Mouse (Mus musculus) left cerebral cortex, adult 11 months (tissue): ENCODE results near the gene Zxdc.

ENCODE experiments used
- DNase-seq: peaks from one replicate; pipeline ENCODE4 v3.0.0; 2022; ENCODE audit warnings: low spot score

Gene Zxdc

DNA sequence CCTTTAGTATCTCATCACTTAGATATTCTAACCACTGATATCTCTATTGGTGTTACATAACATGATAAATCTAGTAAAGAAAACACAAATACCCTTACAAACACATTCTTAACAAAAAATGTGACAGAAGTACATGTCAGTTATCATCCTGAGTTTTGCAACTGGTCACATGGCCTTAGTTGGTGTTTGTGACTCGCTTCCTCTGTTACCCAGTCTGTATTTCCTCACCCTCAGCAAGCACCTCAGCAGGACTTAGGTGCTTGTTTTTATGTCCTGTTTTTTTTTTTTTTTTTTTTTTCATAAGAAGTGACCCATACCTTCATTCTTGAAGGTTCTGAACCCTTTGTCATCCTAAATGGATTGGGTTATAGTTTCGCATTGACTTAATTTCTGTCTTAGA lies 8.4 kb downstream of the Zxdc start:
- DNase-seq, result no peak

DNA sequence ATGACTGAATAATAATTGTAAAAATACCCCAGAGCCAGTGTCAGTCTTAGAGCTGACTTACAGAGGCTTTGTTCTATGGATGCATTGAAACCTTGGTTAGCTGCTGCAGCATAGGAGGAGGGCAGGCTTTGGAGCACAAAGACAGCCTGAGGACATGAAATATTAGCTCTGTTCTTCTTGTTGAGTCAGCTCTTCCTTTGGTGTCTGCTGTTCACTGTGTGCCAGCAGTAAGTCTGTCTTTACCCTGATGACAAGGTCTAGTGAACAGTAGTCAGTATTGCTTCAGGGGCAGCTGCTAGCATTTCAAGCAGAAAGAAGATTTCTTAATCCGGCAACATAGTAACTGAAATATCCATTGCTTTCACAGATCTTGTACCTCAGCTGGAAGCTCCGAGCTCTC lies 12.2 kb downstream of the Zxdc start:
- DNase-seq, result no peak

DNA sequence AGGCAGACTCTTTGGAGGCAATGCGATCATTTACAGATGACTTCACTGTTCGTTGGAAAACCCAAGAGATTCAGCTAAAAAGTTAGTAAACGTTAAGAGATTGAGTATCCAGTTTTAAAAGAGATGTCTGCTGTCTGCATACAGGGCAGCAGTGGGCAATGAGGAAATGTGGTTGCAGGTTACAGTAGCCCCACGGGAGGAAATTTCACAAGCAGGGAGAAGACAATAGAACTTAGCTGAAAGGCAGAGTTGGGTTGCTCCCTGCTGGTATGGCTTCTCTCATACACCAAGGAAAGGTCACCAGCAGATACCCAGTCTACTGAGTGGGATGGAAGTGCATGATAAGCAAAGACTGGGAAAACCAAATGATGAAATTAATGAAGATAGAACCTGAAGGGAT lies 21.3 kb downstream of the Zxdc start:
- DNase-seq, result no peak

DNA sequence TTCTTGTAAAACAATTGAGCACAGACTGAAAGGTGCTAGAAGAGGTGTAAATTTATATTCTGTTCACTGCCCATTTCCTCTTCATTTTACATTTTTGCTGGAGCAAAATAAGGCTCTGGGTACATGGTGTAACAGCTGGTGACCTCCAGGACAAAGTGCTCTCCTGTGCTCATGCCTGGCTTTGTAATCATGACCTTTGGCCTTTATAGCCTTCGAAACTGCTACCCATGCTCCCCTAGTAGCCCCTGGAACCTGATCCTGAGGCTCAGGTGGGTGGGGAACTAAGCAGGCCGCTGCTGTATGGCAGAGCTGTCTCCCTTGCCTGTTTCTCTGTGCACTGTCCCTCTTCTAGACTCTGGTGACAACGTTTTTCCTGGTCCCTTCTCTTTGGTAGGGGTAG lies 24.7 kb downstream of the Zxdc start:
- no peak for DNase-seq

DNA sequence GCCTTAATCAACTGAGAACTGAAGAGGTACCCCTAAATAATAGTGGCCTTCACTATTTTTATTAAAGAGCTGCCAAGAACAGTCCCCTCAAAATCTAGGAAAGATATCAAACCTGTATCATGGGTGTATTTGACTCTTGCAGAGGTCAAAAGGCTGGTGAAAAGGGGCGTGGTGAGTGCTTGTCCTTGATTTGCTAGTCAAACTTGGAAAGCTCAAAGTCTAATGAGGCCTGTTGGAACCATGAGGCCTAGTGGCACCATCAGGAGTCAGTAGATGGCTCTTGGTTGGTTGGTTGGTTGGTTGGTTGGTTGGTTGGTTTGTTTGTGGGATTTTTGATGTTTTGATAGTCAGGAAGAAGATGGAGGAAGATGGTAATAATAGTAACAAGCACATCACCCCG lies 26.5 kb downstream of the Zxdc start:
- DNase-seq, result no peak

DNA sequence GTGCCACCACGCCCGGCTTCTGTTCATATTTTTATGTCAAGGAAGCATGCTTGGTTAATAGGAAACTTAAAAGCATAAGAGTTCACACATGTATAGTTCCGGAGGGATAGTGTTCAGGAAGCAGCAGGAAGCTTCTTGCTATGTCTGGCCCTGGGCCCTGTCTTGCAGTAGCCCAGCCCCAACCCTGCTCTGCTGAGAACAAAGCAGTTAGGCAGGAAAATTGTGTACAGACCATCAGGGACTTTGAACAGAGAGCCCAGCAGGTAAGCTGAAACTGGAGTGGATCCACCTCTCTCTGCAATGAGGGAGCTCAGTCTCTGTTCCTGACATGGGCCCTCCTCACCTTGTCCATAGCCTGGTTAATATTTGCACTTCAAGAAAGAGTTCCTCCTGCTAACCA lies 28.0 kb downstream of the Zxdc start:
- DNase-seq, result no peak

DNA sequence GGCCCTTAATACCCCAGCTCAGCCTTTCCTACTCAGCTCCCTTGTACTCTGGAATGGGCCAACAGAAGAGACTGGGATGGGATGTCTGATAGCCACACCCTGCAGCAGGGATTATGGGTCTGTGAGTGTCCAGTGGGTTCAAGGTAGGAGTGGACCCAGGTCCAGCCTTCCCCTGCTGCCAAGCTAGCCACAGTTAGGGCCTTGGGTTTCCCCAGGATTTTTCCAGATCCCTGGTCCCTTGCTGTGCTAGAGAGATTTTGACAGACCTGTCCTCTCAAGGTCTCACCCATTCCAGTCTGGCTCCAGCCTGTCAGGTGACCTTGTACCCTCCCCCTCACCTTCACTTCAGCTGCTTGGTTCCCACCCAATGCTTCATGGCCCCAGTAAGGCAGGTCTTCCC lies 39.3 kb downstream of the Zxdc start:
- no peak for DNase-seq

DNA sequence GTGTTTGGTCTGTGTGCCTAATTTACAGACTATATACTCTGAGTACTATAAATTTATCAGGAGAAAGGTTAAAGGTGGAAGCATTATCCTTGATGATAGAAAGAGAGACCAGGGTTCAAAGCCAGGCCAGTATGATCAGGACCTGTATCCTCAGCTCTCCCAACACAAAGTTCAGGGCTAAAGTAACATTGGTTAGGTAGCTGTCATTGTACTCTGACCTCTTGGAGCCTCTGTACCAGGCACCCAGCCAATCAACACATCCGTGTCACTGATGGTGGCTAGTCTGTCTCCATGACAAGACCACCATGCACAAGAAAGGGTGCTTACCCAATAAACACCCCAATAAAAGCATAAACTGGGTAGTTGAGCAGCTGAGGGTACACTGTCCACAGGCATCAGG lies 41.7 kb downstream of the Zxdc start:
- DNase-seq, result no peak

DNA sequence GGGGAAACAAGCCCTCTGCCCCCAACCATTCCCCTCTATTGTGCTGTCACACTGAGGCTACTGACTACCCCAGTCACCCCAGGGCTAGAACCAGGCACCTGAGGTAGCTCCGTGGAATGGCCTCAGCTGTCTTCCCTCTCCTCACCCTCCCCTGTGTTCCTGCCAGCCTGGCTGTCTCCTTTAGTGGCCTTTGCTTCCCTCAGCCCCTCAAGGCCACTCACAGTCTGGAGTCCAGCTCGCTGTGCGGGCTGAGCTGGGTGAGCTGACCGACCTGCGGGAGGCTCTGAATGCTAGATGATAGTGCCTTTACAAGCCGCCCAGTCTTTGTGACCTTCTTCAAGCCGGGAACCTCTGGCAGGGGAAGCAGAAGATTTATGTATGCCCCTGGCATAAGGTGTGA lies 42.6 kb downstream of the Zxdc start:
- DNase-seq, result no peak

DNA sequence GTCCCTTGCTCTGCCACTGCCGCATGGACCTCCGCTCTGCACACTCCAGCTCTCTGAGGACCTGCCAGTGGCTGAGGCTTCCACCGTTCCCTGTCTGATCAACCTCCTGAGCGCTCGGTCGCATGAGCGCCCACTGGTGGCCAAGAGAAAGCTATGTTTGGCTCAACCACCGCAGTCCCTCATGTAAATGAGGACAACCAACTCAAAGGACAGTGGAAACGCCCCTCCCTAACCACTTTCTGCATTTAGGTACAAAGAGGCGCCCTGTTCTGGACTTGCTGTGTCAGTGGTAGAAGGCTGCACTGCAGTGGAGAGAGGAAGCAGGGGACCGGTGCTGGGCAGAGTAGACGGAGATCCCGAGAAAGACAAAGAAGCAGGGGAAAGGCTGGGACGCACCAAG lies 53.3 kb downstream of the Zxdc start:
- DNase-seq, result peak; percentile 67

DNA sequence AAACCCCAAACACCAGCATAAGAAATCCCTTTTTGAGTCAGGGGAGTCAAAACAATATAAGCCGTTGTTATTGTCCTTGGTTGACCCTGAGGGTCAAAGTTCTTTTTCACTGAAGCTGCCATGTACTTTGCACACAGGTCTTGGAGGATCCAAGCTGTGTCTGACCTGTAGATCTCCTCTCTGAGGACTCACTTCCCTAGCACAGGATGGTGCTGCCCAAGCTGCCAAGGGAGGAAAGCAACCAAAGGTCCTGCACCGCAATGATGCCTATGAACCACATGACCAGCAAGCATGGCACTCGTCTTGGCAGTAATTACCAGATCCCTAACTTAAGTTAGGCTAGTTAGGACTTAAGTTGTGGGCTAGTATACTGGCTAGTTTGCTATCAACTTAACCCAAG lies 56.1 kb downstream of the Zxdc start:
- DNase-seq, result no peak

DNA sequence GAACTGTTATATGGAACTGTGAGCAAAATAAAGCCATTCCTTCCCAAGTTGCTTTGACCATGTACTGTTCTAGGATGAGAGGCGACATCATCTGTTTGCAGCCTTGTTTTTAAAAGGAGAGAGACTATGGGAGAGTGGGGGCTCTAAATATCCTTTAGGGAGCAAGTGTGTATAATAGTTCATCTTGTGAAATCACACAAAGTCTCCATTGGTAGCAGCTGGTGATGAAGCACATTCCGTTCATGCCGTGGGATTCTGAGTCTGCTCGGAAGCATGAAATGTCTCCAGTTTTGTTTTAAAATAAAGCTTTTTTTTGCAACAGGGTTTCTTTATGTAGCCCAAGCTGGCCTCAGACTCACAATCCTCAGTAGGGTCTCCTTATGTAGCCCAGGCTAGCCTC lies 56.7 kb downstream of the Zxdc start:
- DNase-seq, result no peak

DNA sequence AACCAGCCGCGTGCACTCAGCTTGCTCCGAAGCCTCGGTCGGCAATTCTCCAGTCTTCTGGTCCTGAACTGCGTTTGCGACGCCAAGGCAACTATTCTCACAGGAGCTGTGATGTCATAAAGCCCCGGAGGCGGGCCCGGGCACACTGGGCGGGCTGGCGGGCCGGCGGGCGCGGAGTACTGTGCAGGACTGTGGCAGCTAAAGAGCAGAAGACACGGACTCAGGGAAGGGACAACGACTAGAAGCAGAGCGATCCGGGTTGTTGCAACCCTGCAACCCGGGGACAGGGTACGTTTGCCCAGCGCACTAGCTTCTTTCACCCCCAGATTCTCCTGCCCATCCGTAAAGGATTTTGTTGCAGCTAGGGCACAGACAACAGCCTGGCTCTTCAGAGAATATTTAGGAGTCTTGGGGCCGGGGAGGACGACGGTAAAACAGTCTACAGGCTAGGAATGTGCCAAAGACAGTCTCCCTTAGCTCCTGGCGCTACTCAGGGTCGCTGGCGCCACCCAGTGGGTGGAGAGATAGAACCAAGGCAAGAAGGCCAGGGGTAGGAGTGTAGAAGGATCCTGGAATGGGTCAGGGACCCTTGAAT lies 59.2 kb downstream of the Zxdc start, which contains the start of gene Cfap100:
Cfap100 (minus strand) TSS at position 418 of the 595 bp plus-strand sequence.
- DNase-seq, result peak; percentile 51

DNA sequence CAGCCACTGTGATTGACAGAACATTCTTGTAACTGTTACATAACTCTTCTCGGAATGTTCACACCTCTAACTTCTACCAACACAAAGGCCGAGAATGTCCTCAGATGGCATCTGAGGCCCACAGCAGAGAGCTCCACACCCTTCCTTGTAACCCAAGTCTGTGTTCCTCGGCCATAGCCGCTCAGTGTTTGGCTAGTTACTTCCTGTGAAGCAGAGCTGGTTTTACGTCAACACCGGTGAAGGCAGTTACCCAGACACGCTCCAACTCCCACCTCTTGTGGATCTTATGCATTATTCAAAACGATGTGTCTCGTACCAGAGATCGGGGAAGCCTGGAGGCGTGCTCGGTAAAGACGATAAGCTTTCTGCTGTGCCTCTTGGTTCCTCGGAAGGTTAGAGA lies 60.6 kb downstream of the Zxdc start:
- DNase-seq, result peak; percentile 45

DNA sequence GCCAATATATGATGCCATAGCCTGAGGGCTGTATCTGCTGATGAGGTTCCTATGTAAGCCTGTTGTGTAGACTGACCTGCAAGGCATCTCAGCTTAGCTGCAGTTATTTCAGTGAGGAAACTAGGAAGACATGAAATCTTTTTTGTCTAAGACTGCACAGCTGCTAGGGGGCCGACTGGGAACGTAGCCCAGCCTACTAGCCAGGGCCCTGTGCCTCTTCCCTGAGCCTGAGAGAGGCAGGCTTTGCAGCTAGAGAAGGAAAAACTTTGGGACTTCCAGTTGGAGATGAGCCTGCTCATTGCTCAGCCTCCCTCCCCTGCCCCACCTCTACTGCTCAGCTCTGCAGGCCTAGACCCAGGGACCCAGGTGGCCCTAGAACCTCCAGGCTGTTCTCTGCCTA lies 62.2 kb downstream of the Zxdc start:
- peak; percentile 34 for DNase-seq

DNA sequence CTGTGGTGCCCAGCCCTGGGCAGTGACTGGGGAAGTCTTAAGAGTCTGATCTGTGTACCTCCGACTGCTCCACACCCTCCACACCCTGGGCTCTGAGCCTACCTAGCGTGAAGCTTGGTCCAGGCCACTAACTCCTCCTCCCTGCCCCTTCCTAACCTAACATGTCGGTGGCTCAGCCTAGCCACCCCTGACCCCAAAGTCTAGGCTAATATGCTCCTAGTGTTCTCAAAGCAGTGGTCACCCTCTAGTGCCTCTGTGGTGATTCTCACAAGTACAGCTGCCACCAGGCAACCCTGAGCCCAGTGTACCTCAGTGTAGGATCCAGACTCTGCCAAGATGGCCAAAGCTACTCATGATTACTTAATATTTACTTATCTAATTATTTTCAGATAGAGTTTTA lies 65.4 kb downstream of the Zxdc start:
- no peak for DNase-seq

DNA sequence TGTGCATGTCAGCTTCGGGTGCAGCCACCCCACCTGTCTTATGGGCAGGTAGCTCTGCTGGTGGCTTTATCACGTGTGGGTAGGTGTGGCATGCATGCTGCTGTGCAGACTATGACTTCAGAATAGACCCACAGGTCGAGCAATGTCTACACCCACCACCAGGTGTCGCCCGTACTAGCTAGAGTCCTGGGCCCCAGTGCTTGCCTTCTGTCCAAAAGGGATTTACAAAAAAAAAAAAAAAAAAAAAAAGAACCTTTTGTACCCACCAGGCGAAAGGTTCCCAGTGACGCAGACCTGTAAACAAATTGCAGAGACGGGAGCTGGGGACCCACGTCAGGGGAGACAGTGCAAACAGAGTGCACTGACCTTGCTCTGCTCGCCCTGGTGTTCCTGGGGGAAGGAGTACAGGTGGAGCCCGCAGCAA lies 65.9 kb downstream of the Zxdc start:
- peak; percentile 63 for DNase-seq

DNA sequence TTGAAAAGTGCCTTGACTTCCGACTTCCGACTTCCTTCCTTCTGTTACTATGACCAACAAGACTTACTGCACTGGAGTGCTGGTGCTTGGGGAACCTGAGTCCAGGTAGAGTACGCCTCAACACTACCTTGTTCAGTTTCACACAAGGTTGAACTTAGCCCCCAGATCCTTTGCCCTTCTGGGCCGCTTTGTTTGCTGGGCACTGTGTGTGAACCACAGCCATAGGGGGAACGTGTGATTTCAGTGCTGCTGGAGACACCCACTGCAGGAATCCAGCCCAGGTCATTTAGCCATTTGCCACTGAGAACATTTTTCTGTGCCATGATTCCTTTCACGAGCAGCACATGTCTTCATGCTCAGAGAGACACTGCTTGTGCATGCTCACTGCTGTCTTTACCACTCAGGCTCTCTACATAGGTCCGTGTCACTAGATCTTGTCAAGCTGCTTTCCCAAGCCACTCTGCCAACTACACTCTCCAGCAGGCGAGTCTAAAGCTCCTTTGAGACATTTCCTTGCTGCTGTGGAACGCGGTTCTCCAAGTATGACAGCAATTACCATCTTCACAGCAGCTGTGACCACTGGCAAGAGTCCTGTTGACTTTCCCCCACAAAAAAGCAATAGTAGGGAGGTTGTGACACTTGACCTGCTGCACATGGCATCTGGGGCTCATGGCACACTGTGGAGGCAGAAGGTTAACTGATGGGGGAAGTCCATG lies 67.1 kb downstream of the Zxdc start:
- no peak for DNase-seq

DNA sequence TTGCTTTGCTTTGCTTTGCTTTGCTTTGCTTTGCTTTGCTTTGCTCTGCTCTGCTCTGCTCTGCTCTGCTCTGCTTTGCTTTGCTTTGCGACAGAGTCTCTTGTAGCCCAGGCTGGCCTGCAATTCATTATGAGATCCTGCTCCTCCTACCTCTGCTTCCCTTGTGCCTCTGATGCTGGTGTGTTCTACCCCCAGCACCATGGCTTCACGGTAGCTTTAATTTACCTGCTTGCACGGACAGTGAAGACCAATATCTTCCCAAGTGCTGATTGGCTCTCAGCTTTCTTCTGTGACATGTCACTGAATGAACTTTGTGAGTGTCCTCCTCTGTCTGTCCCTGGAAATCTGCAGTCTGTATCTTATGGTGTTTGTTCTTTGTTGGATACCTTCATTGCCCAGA lies 67.7 kb downstream of the Zxdc start:
- no peak for DNase-seq

DNA sequence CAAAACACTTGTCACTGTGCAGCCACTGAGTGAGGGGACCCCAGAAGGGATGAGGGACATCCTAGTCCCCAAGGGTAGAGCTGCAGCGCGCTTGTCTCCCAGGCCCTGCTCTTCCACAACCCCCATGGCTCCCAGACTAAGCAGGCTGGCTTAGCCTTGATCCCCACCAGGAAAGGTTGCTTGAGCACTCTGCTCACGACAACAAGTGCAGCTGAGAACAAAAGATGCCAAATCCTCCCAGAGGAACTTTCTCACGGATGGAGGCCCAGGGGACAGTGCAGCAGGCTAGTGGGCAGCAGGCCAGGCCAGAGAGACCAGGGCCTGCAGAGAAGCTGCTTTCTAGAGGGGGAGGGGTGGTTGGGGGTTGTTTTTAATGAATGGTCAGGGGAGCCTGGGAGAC lies 77.6 kb downstream of the Zxdc start:
- DNase-seq, result no peak

DNA sequence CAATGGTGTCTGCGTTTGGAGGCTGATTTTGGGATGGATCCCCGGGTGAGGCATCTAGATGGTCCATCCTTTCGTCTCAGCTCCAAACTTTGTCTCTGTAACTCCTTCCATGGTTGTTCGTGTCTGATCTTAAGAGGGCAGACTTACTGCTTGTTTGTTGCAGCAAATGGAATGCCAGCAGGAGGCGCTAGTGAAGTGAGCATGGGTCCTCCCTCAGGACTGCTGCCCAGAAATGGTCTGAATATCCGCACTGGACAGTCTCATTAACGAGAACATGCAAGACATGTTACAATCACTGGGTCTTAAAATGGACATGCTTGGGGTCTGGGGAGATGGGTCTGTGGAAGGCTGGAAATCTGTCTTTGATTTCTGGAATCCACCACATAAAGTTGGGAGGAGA lies 80.9 kb downstream of the Zxdc start:
- no peak for DNase-seq

DNA sequence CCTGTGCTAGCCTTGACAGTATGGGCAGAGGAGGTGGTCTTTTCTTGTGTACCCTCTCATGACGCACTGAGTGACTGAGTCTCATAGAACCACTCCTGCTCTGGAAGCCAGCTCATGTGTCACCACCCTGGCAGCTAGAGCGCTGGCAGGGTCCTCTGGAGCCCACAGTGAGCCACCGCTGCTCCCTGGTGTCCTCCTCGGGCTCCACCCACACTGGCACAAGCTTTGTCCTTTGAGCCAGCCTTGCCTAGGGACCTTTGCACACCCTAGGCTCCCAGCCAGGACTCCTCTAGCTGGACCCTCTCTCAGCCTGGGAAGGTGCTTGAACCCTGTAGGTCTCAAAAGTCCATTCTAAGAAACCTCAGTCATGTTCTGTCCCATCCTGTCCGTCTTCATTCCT lies 81.4 kb downstream of the Zxdc start:
- DNase-seq, result no peak

DNA sequence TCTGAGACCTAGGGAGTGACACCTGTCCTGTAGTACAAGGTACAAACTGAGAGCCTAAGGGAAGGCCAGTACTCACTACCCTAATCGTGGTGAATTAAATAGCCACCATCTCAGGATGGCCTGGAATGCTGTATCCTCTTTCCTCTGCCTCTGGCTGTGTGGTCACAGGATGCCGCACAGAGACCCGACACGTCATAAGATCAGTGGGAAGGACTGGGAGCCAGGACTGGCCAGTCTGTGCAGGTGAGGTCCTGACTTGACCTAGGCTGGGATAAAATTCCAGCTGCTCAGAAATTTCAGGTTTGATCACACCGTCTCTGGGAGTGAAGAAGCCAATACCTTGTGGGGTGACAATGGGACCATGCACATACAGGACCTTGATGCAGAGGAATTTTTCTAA lies 82.2 kb downstream of the Zxdc start:
- DNase-seq, result no peak

DNA sequence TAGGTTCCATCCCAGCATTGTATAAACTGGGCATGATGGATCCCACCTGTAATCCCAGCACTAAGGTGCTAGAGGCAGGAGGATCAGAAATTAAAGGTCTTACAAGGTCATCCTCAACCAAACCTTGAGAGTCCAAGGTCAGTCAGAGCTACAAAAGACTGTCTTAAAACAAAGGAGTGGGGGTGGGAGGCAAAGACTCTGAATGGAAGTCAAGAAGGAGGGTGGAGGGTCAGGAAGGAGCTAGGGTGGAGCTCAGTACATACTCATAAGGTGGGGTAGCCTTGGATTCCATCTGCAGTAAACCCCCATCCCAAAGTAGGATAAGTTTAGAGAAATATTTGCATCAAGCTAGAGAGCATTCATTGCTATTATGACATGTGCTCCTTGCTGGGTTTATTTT lies 83.3 kb downstream of the Zxdc start:
- no peak for DNase-seq
